Mouse (Mus musculus): ENCODE measurements around the gene Gm47996.

- TF ChIP-seq GATA1 (IDR thresholded peaks at IDR 0.05; ENCODE audit: borderline replicate concordance, low read length) (no peak), FLI1 (IDR thresholded peaks at IDR 0.05; ENCODE audit: low read length) (no peak)
Measured at GRCm38 (mm10) chr1:151222561-151223267, 12.8 kb downstream of the Gm47996 start.

Data from megakaryocyte, embryonic 14.5 days (primary cell).